In genomic region chr6:88731991-88732390, GRCm38 (mm10) we compare ENCODE assay signal across 8 mouse cellular contexts. TPM values are rescaled to one million over a fixed set of nuclear protein-coding genes. Genes with fewer than 3 reads are reported as not detected.
DNase-seq lines count a peak whose midpoint lies in the region; ATAC-seq lines count a peak whose summit lies in the region.

No protein-coding gene starts in this region.

- no peak overlapping the region for H3K4me2 ChIP-seq in hindbrain, embryonic 15.5 days
- H3K4me2 ChIP-seq in hindbrain, embryonic 11.5 days (replicated peaks; ENCODE audit: low read depth, low read length): no peak overlapping the region
- no peak overlapping the region for H3K4me2 ChIP-seq in limb, embryonic 12.5 days

- WGBS in hindbrain, embryonic 15.5 days: 79% methylated on average over 3 of the region's 3 CpGs
- 86% methylated on average over 3 of the region's 3 CpGs for WGBS in hindbrain, embryonic 11.5 days
- WGBS in limb, embryonic 12.5 days: 90% methylated on average over 3 of the region's 3 CpGs

- no peak overlapping the region for H3K4me3 ChIP-seq in hindbrain, embryonic 15.5 days
- no peak overlapping the region for H3K4me3 ChIP-seq in hindbrain, embryonic 11.5 days (ENCODE audit: low read depth, low read length)
- H3K4me3 ChIP-seq in limb, embryonic 12.5 days (replicated peaks): no peak overlapping the region

- no peaks in the 10 kb centered on the region for H3K9me3 ChIP-seq in hindbrain, embryonic 15.5 days
- H3K9me3 ChIP-seq in hindbrain, embryonic 11.5 days (ENCODE audit: control insufficient read depth, low read length): no peaks in the 10 kb centered on the region
- H3K9me3 ChIP-seq in limb, embryonic 12.5 days: no peaks in the 10 kb centered on the region

- no peaks in the 10 kb centered on the region for H3K36me3 ChIP-seq in hindbrain, embryonic 15.5 days
- no peaks in the 10 kb centered on the region for H3K36me3 ChIP-seq in hindbrain, embryonic 11.5 days (ENCODE audit: control insufficient read depth, insufficient read depth, low read length)
- no peaks in the 10 kb centered on the region for H3K36me3 ChIP-seq in limb, embryonic 12.5 days

- no peak overlapping the region for H3K9ac ChIP-seq in hindbrain, embryonic 15.5 days
- H3K9ac ChIP-seq in hindbrain, embryonic 11.5 days (ENCODE audit: low read depth, low read length): no peak overlapping the region
- no peak overlapping the region for H3K9ac ChIP-seq in limb, embryonic 12.5 days (replicated peaks)

- DNase-seq in hindbrain, embryonic 11.5 days (ENCODE audit: low spot score): no peak
- peak; percentile 89 for DNase-seq in adrenal gland, postnatal 10 days
- DNase-seq in gastrocnemius, adult 8-10 months (ENCODE audit: low spot score in 2 of 2): peak; percentile 68 to 78
- DNase-seq in Muller cell, postnatal 12 days (ENCODE audit: inconsistent ontology term): no peak
- DNase-seq in left cerebral cortex, postnatal 36 days (ENCODE audit: low spot score in 2 of 2): no peak

- intact Hi-C loops in left cerebral cortex, postnatal 36 days (cut with DNase I): no loop called here

- no peak for ATAC-seq in hindbrain, embryonic 15.5 days (ENCODE audit: low FRiP score, low read depth)
- ATAC-seq in hindbrain, embryonic 11.5 days (ENCODE audit: low FRiP score): no peak
- ATAC-seq in limb, embryonic 12.5 days (ENCODE audit: insufficient number of reproducible peaks, insufficient read depth, low FRiP score, low TSS enrichment, low read depth): no peak
- ATAC-seq in CD4-positive, CD25-positive, alpha-beta regulatory T cell, adult 4 months: no peak

- no peaks in the 10 kb centered on the region for H3K27me3 ChIP-seq in hindbrain, embryonic 15.5 days
- H3K27me3 ChIP-seq in hindbrain, embryonic 11.5 days (ENCODE audit: control insufficient read depth, insufficient read depth, low read length): no peaks in the 10 kb centered on the region
- peaks cover 13% of the 10 kb centered on the region for H3K27me3 ChIP-seq in limb, embryonic 12.5 days

- H3K4me1 ChIP-seq in hindbrain, embryonic 15.5 days (replicated peaks): peaks cover 36% of the 10 kb centered on the region
- H3K4me1 ChIP-seq in hindbrain, embryonic 11.5 days (replicated peaks; ENCODE audit: control insufficient read depth, insufficient read depth, low read length): no peaks in the 10 kb centered on the region
- H3K4me1 ChIP-seq in limb, embryonic 12.5 days (replicated peaks): peaks cover 28% of the 10 kb centered on the region

- H3K27ac ChIP-seq in hindbrain, embryonic 15.5 days (replicated peaks): peak overlapping the region; percentile 1; the same call in 1 of the 2 replicates
- H3K27ac ChIP-seq in hindbrain, embryonic 11.5 days (ENCODE audit: low read depth, low read length): no peak overlapping the region
- peak overlapping the region; percentile 84 for H3K27ac ChIP-seq in limb, embryonic 12.5 days

RNA-seq across cellular contexts. Expression of gene Mgll, which starts 7.8 kb away (rescaled TPM):
- polyA plus RNA-seq in hindbrain, embryonic 15.5 days (2015; fragmentation: Nextera tagmentation; extraction: Ambion mirVana): 54.3 and 59.0 TPM in 2 replicates
- 4.6 and 6.0 TPM in 2 replicates for polyA plus RNA-seq in hindbrain, embryonic 11.5 days (2014; fragmentation: Nextera tagmentation; extraction: Ambion mirVana)
- 100 to 1,000 TPM; 277 to 282 TPM for total RNA-seq in adrenal gland, postnatal 10 days (2021)
- 10 to 100 TPM; 25.6 to 43.3 (median 29.4) TPM for total RNA-seq in gastrocnemius, adult 8-10 months (2022)
- polyA plus RNA-seq in limb, embryonic 12.5 days (2016; fragmentation: Nextera tagmentation; extraction: Ambion mirVana): 8.0 and 9.4 TPM in 2 replicates
- 100 to 1,000 TPM; 193 to 231 TPM for total RNA-seq in left cerebral cortex, postnatal 36 days (2021)
- under 1 TPM in 1 of 2 experiments, not detected in 1; 0.27 TPM for polyA plus RNA-seq in CD4-positive, CD25-positive, alpha-beta regulatory T cell, adult 4 months (2017; shearing (Covaris generic))

Comparison
In these comparisons a context has a peak if more than half of its experiments do, and no peak if none do; other contexts are left out.
1. DNase-seq: peak in adrenal gland, postnatal 10 days (single experiment) and gastrocnemius, adult 8-10 months (2 of 2); none in hindbrain, embryonic 11.5 days (single experiment), Muller cell, postnatal 12 days (single experiment) and left cerebral cortex, postnatal 36 days (0 of 2).